Mouse (Mus musculus) limb, embryonic 14.5 days (tissue): Measurements from ENCODE around the gene Crabp2. TPM values are rescaled to one million over a fixed set of nuclear protein-coding genes. Genes with fewer than 3 reads are reported as not detected.

Experiments
- ATAC-seq: fragments of 200-750 bp; cut with Nextera tagmentation; 2 replicates; pipeline ENCODE4 v1.8.0; 2017; ENCODE audit warnings: low read depth, moderate number of reproducible peaks, moderate TSS enrichment; ENCODE audit not compliant: low FRiP score
- DNase-seq: peaks from one replicate; pipeline ENCODE4 v3.0.0-alpha.2; 2015; ENCODE audit warnings: low spot score
- H3K27ac ChIP-seq: fragments of 300-500 bp; sonication (generic); replicated peaks from 2 replicates; pipeline ENCODE4 v1.5.1; 2014; ENCODE audit warnings: low read depth, mild to moderate bottlenecking, low read length, moderate library complexity, mixed read lengths
- H3K27me3 ChIP-seq: fragments of 300-500 bp; sonication (generic); 2 replicates; pipeline ENCODE4 v1.6.1; 2014; ENCODE audit warnings: low read length, mixed read lengths; ENCODE audit not compliant: control insufficient read depth, insufficient read depth
- H3K36me3 ChIP-seq: fragments of 300-500 bp; sonication (generic); 2 replicates; pipeline ENCODE4 v1.6.1; 2014; ENCODE audit warnings: mild to moderate bottlenecking, low read length, moderate library complexity, mixed read lengths; ENCODE audit not compliant: control insufficient read depth, insufficient read depth
- H3K4me1 ChIP-seq: fragments of 300-500 bp; sonication (generic); 2 replicates; pipeline ENCODE4 v1.6.1; 2014; ENCODE audit warnings: antibody characterized with exemption, low read length, mixed read lengths; ENCODE audit not compliant: control insufficient read depth, insufficient read depth
- H3K4me2 ChIP-seq: fragments of 300-500 bp; sonication (generic); replicated peaks from 2 replicates; pipeline ENCODE4 v1.6.1; 2014; ENCODE audit warnings: low read depth, mild to moderate bottlenecking, low read length, moderate library complexity; ENCODE audit not compliant: severe bottlenecking
- H3K4me3 ChIP-seq: fragments of 300-500 bp; sonication (generic); replicated peaks from 2 replicates; pipeline ENCODE4 v1.5.1; 2014; ENCODE audit warnings: low read length
- H3K9ac ChIP-seq: fragments of 300-500 bp; sonication (generic); 2 replicates; pipeline ENCODE4 v1.6.1; 2014; ENCODE audit warnings: mild to moderate bottlenecking, low read depth, low read length, moderate library complexity; ENCODE audit not compliant: severe bottlenecking
- H3K9me3 ChIP-seq: fragments of 300-500 bp; sonication (generic); 2 replicates; pipeline ENCODE4 v1.6.1; 2016; ENCODE audit warnings: low read length; ENCODE audit not compliant: control insufficient read depth
- POLR2A ChIP-seq: fragments of 200-500 bp; IDR thresholded peaks from 2 replicates; pipeline ENCODE4 v1.8.0; 2012; ENCODE audit warnings: inconsistent platforms, mild to moderate bottlenecking, moderate library complexity, borderline replicate concordance; ENCODE audit not compliant: insufficient read depth, insufficient read length; ENCODE audit errors: extremely low read depth
- WGBS: fragments of 180-500 bp; shearing (Covaris S2); extraction: QIAGEN DNeasy Blood & Tissue Kit; methylation state at CpG from one replicate; pipeline ENCODE4 v1.1.7; 2014; 5-methylcytosine and 5-hydroxymethylcytosine counted together
- polyA plus RNA-seq, 2 experiments: library from polyadenylated mRNA; depleted of rRNA in 1 of 2; stranded (reverse) in 1 of 2; unstranded in 1 of 2; fragments of >200 nt; fragmentation: Nextera tagmentation in 1 of 2; extraction: Ambion mirVana in 1 of 2; gene quantifications; 2 replicates each; pipeline versions ENCODE4 v1.2.1 to v1.2.3; 2012 to 2014

The Crabp2 gene
- polyA plus RNA-seq, 2 experiments = 192 to 267 TPM

DNA sequence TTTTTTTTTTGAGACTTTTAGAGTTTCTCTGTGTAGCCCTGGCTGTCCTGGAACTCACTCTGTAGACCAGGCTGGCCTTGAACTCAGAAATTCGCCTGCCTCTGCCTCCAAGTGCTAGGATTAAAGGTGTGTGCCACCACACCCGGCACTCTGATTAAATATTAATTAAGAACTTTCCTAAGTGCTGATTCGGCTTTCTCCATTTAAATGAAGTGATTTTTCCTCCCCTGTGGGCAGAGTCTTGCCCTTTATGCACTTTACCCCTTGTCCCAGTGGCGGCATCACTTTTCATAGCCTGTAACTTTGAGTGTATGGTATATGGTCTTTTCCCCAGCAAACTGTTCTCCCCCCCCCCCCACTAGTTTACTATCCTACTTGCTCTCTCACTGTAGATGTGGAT, 13.3 kb upstream of the Crabp2 start:
- ATAC-seq = no peak
- no peak for DNase-seq
- no peaks in the 10 kb centered on the region for H3K9me3 ChIP-seq
- TF ChIP-seq POLR2A = no peak
- H3K4me3 ChIP-seq = no peak overlapping the region
- no peak overlapping the region for H3K9ac ChIP-seq
- H3K4me1 ChIP-seq = peaks cover 7% of the 10 kb centered on the region
- H3K27ac ChIP-seq = no peak overlapping the region
- H3K27me3 ChIP-seq = no peaks in the 10 kb centered on the region
- peaks cover 72% of the 10 kb centered on the region for H3K36me3 ChIP-seq
- H3K4me2 ChIP-seq = no peak overlapping the region
- WGBS = 82% methylated on average over 4 of the region's 4 CpGs

DNA sequence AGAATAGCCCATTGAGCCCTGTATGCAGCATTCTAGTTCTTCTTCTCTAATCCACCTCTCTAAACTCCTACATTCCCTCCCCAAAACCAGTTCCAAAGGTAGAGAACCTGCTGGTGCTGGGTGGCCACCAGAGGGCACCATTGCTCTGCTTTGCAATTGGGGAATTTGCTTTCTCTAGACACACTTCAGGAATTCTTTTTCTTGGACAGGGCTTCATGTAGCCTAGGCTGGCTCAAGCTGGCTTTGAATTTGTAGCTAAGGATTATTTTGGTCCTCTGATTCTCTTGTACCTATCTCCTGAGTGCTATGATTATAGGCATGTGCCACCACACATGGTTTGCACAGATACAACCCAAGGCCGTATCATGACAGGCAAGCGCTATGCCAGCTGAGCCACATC, 12.7 kb upstream of the Crabp2 start:
- Histone ChIP-seq H3K4me2 (no peak overlapping the region), H3K4me3 (no peak overlapping the region), H3K27me3 (no peaks in the 10 kb centered on the region), H3K9ac (no peak overlapping the region), H3K4me1 (peaks cover 7% of the 10 kb centered on the region), H3K9me3 (no peaks in the 10 kb centered on the region), H3K27ac (no peak overlapping the region), H3K36me3 (peaks cover 77% of the 10 kb centered on the region)
- WGBS = 94% methylated on average over 2 of the region's 2 CpGs
- peak; percentile 72; the same call in 1 of the 2 replicates for ATAC-seq
- DNase-seq = peak; percentile 94
- no peak for TF ChIP-seq POLR2A

DNA sequence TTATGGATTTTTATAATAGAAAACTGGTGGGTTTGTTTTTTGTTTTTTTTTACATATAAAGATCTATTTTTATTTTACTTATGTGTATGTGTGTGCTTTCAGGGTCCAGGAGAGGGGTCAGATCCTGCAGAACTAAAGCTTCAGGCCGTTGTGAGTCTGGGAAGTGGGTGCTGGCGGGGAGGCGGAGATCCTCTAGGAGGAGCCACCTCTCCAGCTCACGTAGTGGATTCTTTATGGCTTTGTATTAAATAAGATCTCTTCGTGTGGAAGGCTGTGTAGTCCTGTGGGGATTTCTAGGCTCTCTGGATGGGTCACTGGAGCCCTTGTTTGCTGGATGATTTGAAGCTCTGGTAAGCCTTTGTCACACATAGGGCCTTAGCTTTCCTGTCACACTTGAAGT, 7.9 kb upstream of the Crabp2 start:
- WGBS = 58% methylated on average over 5 of the region's 5 CpGs
- Histone ChIP-seq H3K27ac (no peak overlapping the region), H3K4me2 (no peak overlapping the region), H3K36me3 (peaks cover 68% of the 10 kb centered on the region), H3K9me3 (no peaks in the 10 kb centered on the region), H3K4me1 (peaks cover 17% of the 10 kb centered on the region), H3K27me3 (no peaks in the 10 kb centered on the region), H3K9ac (no peak overlapping the region), H3K4me3 (no peak overlapping the region)
- DNase-seq = no peak
- ATAC-seq = no peak
- TF ChIP-seq POLR2A = no peak

GRCm38 (mm10) chr3:87942471-87942870, 6.0 kb upstream of the Crabp2 start:
- Histone ChIP-seq H3K9me3 (no peaks in the 10 kb centered on the region), H3K36me3 (peaks cover 55% of the 10 kb centered on the region), H3K4me3 (no peak overlapping the region), H3K4me1 (peaks cover 36% of the 10 kb centered on the region), H3K27ac (no peak overlapping the region), H3K27me3 (no peaks in the 10 kb centered on the region), H3K9ac (no peak overlapping the region), H3K4me2 (no peak overlapping the region)
- 85% methylated on average over 2 of the region's 2 CpGs for WGBS
- ATAC-seq (no peak), DNase-seq (no peak)
- TF ChIP-seq POLR2A = no peak

- H3K4me2 ChIP-seq = no peak overlapping the region
- H3K4me1 ChIP-seq = peaks cover 46% of the 10 kb centered on the region
- H3K9me3 ChIP-seq = no peaks in the 10 kb centered on the region
- no peak overlapping the region for H3K27ac ChIP-seq
- no peak overlapping the region for H3K4me3 ChIP-seq
- TF ChIP-seq POLR2A = no peak
- no peak overlapping the region for H3K9ac ChIP-seq
- H3K36me3 ChIP-seq = peaks cover 44% of the 10 kb centered on the region
- DNase-seq (no peak), ATAC-seq (no peak)
- H3K27me3 ChIP-seq = no peaks in the 10 kb centered on the region
- 46% methylated on average over 7 of the region's 7 CpGs for WGBS
Measured at GRCm38 (mm10) chr3:87943586-87943985, 4.9 kb upstream of the Crabp2 start.
